Mouse (Mus musculus): ENCODE data around the gene Casq1. TPM values are rescaled to one million over a fixed set of nuclear protein-coding genes. Genes with fewer than 3 reads are reported as not detected.

The Casq1 gene
- polyA plus RNA-seq, 1 experiment from 2014 or later = 1.4 TPM

DNA sequence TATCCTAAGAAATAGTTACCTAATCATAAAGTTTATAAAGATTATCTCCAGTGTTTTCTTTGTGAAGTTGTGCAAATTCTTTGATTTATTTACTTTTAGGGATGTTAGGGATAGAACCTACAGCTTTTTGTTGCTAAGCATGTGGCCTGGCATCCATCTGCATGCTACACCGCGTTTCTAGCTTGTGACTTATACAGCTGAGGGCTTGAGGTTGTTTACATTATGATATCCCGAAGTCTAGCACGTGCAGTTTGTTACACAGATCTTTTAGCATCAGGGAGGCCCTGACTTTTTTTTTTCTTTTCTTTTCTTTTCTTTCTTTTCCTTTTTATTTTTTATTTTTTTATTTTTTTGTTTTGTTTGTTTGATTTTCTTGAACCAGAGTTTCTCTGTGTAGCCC lies 59.7 kb downstream of the Casq1 start:
- no peak overlapping the region for H3K9ac ChIP-seq (ENCODE audit: low read depth, low read length)
- no peak overlapping the region for H3K27ac ChIP-seq (ENCODE audit: low read depth, low read length)
- no peaks in the 10 kb centered on the region for H3K4me1 ChIP-seq (replicated peaks; ENCODE audit: control insufficient read depth, insufficient read depth, low read length)
- 85% methylated on average over 4 of the region's 4 CpGs for WGBS
- no peaks in the 10 kb centered on the region for H3K36me3 ChIP-seq (ENCODE audit: control insufficient read depth, insufficient read depth, low read length)
- H3K4me3 ChIP-seq (ENCODE audit: low read depth, low read length) = no peak overlapping the region
- ATAC-seq (ENCODE audit: low FRiP score) (no peak), DNase-seq (ENCODE audit: low spot score) (no peak)
- H3K4me2 ChIP-seq (replicated peaks; ENCODE audit: low read depth, low read length) = no peak overlapping the region
- no peaks in the 10 kb centered on the region for H3K9me3 ChIP-seq (ENCODE audit: control insufficient read depth, low read length)
- H3K27me3 ChIP-seq (ENCODE audit: control insufficient read depth, insufficient read depth, low read length) = no peaks in the 10 kb centered on the region

Other genes starting within 250 kb of the Casq1 start
- 60.3 and 61.6 TPM in 2 replicates for gene Vangl2, start 191.4 kb downstream of the Casq1 start, polyA plus RNA-seq (2014; fragmentation: Nextera tagmentation; extraction: Ambion mirVana)
- 20.5 and 22.3 TPM in 2 replicates for gene Nhlh1, start 162.3 kb downstream of the Casq1 start, polyA plus RNA-seq (2014; fragmentation: Nextera tagmentation; extraction: Ambion mirVana)
- gene Copa, start 137.3 kb downstream of the Casq1 start, polyA plus RNA-seq (2014; fragmentation: Nextera tagmentation; extraction: Ambion mirVana) = 154 and 191 TPM in 2 replicates
- 120 and 121 TPM in 2 replicates for gene Ncstn, start 137.1 kb downstream of the Casq1 start, polyA plus RNA-seq (2014; fragmentation: Nextera tagmentation; extraction: Ambion mirVana)
- gene Pex19, start 93.1 kb downstream of the Casq1 start, polyA plus RNA-seq (2014; fragmentation: Nextera tagmentation; extraction: Ambion mirVana) = 173 and 179 TPM in 2 replicates
- gene Dcaf8, start 71.8 kb downstream of the Casq1 start, polyA plus RNA-seq (2014; fragmentation: Nextera tagmentation; extraction: Ambion mirVana) = 87.8 and 96.0 TPM in 2 replicates
- gene Pea15a, start 13.1 kb downstream of the Casq1 start, polyA plus RNA-seq (2014; fragmentation: Nextera tagmentation; extraction: Ambion mirVana) = 283 and 321 TPM in 2 replicates
- gene Atp1a4, start 38.5 kb upstream of the Casq1 start, polyA plus RNA-seq (2014; fragmentation: Nextera tagmentation; extraction: Ambion mirVana) = 0.06 TPM in 1 of 2 replicates, not detected in the other
- gene Igsf8, start 41.8 kb upstream of the Casq1 start, polyA plus RNA-seq (2014; fragmentation: Nextera tagmentation; extraction: Ambion mirVana) = 123 and 136 TPM in 2 replicates
- gene Atp1a2, start 78.2 kb upstream of the Casq1 start, polyA plus RNA-seq (2014; fragmentation: Nextera tagmentation; extraction: Ambion mirVana) = 1.9 and 2.6 TPM in 2 replicates
- gene Kcnj9, start 109.5 kb upstream of the Casq1 start, polyA plus RNA-seq (2014; fragmentation: Nextera tagmentation; extraction: Ambion mirVana) = 0.17 and 0.46 TPM in 2 replicates
- 0.73 TPM in 2 replicates for gene Kcnj10, start 121.3 kb upstream of the Casq1 start, polyA plus RNA-seq (2014; fragmentation: Nextera tagmentation; extraction: Ambion mirVana)
- 11.0 and 11.8 TPM in 2 replicates for gene Pigm, start 156.7 kb upstream of the Casq1 start, polyA plus RNA-seq (2014; fragmentation: Nextera tagmentation; extraction: Ambion mirVana)

Measured in hindbrain, embryonic 11.5 days (tissue).